Mouse (Mus musculus): ENCODE measurements around the gene Gm8922.
"Not testable (repeated sequence)": the region's sequence is repeated elsewhere in the genome, so short reads cannot be mapped to it uniquely, and the experiment has no call there.

Gm8922 gene

GRCm38 (mm10) chr5:11681659-11682058 lies at the start of gene Gm8922:
TSS of gene Gm8922 (plus strand) at chr5:11681959.
- not testable (repeated sequence) for DNase-seq (ENCODE audit: low spot score)

Data from c-Kit-positive CD71-positive TER-119-positive erythroid progenitor cells, embryonic 14.5 days (primary cell).